Mouse (Mus musculus) layer of hippocampus, adult 8-10 months (tissue): ENCODE results near the gene Smg5. TPM values are rescaled to one million over a fixed set of nuclear protein-coding genes. Genes with fewer than 3 reads are reported as not detected.

Experiments used
- DNase-seq, 2 experiments: peaks; one replicate each; pipeline ENCODE4 v3.0.0; 2022; ENCODE audit warnings: low spot score in 2 of 2
- total RNA-seq, 4 experiments: library from RNA; stranded (reverse); gene quantifications; 2 replicates each; pipeline ENCODE4 v1.2.4; 2022

The Smg5 gene
- total RNA-seq, 4 experiments from 2014 or later = 68.5 to 94.9 (median 74.2) TPM

DNA sequence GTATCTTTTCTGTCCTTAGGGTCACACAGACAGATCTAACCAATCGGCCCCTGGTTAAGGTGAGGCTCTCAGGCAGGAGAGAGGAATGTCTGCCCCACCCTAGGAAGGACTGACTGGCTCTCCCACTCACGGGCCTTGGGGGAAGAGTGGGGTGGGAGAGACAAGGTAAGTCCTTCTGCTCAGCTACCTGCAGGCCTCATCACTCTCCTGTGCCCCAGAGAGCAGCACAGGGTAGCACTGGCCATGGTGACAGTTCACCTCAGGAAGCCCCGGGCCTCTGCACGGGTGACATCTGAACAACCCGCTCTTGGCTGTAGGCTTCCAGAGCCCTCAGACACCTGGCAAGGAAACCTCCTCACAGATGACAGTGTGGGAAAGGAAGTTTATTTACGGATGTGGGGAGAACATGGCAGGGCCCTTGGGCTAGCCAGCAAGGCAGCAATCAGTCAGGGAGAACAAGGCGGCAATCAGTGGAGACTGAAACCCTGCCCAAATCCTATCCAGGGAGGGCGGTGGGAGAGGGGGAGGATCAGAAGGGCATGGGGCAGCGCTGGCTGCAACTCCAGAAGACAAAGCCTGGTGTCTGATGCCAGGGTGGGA is 57.8 kb downstream of the Smg5 start:
- DNase-seq = no peak

DNA sequence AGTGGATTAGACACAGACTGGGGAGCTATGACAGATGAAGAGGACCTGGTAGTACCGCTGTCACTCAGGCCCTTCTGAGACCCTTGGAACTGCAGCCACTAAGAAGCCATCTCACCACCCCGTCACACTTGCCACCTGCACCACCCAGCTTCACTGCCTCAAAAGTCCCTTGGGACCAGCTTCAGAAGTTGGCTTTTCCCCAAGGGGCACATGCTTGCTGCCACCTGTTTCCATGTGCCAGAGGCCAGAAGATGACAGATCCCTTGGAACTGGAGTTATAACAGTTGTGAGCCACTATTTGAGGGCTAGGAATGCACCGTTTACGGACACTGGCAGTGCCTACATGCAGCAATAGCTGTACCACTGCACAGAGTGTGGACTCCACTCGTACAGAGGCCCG is 59.2 kb downstream of the Smg5 start:
- no peak for DNase-seq

DNA sequence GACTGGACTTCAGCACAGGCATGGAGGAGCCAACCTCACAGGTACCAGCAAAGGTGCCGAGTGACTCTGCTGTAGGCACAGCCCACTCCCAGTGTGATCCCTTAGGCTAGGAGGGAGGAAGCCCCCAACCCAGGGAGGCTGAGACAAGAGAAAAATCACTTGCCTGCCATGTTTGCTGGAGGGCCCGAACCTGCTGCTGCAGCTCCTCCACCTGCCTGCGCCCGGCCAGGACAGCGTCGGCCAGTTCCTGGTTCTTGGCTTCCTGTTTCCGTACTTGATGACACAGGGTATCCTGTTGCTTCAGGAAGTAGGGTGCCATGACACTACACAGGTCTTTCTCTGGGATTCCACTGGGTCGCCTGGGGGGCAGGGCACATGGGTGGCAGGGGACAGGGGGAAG is 59.7 kb downstream of the Smg5 start:
- DNase-seq = no peak

DNA sequence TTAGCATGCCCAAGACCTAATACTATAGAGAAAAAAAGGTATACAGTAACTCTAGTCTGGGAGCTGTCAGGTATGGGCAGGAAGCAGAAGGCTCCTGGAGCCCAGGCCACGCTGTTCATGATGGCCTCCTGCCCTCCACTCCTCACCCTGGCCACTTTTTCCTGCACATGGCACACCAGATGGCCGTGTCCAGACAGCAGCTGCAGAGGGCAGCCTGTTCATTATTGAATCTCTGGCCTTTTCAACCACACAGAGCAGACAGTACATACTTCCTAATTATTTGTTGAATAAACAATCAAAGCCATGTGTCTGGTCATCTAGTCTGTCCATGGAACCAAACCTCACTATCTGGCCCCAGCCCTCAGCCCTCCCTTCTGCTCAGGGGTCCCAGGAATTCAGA is 62.6 kb downstream of the Smg5 start:
- DNase-seq = no peak

DNA sequence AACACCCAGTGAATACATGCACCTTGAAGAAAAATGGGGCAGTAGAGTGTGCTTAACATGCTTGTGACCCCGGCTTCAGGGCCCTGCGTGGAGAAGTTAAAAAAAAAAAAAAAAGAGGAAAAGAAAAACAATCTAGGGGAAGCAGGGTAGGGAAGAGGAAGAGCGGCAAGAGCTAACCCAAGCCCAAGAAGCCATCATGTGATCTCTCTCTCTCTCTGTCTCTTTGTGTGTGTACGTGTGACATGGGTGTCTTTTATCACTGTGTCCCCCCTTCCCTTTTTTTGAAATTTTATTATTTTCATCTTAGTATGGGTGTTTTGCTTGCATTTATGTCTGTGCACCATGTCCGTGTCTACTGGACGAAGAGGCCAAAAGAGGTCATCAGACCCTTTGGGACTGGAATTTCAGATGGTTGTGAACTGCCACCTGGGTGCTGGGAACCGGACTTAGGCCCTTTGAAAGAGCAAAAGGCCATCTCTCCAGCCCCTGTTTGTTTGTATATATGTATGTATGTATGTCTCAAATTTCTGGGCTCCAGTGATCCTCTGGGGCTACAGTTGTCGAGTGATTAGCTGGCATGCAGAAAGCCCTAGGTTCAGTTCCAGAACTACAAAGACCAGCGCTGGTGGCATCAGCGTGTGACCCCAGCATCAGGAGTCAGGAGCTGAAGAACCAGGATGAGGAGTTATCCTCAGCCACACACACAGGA is 67.6 kb downstream of the Smg5 start:
- no peak for DNase-seq

DNA sequence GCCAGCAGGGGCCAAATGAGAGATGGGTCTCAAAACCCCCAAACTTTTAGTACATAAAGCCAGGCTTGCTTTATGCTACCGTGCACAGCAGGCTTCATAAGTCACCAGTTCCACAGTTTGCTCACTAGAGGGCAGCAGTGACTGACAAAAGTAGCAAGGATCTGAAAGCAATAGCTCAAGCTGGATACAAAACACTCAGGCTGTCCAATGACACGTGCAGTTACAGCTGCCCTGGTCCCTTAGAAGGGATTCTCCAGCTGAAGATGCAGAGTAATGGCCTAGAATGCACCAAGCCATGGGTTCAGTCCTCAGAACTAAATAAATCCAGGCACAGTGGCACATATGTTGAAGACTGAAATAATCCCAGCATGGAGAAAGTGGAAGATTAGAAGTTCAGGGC is 71.0 kb downstream of the Smg5 start:
- peak; percentile 54 to 71 for DNase-seq

DNA sequence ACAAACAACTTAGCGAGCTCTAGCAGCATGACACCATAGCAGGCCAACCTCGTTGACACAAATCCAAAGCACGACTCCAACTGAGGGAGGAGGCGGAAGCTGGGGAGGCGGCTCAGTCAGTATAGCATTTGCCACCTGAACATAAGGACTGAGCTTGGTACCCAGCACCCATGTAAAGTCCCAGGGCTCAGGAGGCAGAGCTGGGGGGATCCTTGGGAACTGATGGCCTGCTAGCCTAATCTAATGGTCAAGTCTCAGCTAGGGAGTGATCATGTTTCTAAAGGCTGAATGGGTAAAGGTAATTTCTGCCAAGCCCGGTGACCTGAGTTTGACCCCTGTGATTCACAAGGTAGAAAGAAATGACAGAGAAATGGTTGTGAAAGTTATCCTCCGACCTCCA is 71.5 kb downstream of the Smg5 start:
- DNase-seq = no peak

DNA sequence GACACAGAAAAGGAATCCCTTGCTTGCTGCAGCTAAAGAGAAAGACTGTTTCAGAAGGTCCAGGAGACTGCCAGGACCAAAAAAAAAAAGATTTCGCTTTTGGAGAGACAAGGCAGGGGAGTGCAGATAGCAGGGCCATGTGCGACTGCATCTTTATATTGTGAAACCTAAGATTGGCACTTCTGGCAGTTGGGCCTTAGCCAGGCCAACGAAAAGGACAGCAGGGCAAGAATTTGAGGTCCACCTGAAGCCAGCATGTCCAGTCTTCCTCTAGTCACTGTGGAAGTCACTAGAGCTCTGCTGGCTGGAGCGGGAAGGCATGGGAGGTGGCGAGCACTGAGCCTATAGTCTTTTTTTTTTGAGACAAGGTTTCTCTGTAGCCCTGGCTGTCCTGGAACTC is 72.9 kb downstream of the Smg5 start:
- DNase-seq = no peak

DNA sequence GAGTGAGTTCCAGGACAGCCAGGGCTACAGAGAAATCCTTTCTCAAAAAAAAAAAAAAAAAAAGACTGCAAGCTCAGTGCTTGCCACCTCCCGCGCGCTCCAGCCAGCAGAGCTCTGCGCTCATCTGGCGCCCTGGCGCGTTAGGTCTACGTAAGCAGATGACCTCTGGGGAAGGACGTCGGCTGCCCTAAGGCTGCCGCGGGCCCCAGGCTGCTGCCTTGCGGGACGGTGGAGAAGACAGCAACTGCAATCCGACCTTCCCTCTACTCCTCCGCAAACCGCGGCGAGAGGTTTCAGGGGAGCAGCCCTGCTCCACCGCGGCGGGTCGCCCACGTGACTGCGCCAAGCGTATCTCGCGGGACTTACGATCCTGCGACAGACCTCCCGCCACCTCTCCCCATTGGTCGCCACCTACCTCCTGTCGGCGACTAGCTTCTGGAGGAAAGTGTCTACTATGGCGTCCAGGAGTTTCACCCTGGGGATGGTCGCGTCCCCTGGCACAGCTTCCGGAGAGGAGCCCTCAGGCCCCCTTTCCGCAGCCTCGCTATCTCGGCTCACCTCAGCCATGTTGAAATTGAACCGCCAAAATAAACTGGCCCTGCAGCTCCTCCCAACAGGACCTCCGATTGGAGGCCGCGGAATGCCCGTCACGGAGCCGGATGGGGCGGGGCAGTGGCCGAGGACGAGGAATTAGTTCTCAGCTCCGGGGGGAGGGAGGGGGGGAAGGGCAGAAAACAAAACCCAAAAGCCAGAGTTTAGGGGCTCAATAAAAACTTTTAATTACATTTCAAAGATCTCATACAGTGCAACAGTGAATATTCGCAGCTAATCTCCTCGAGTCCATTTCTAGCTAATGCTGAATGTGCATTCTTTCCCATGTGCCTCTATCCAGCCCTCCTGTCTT is 73.9 kb downstream of the Smg5 start, which contains the start of gene Pmf1:
Gene Pmf1 (minus strand): TSS at position 591 of the 904 bp plus-strand sequence.
- DNase-seq = peak; percentile 87

DNA sequence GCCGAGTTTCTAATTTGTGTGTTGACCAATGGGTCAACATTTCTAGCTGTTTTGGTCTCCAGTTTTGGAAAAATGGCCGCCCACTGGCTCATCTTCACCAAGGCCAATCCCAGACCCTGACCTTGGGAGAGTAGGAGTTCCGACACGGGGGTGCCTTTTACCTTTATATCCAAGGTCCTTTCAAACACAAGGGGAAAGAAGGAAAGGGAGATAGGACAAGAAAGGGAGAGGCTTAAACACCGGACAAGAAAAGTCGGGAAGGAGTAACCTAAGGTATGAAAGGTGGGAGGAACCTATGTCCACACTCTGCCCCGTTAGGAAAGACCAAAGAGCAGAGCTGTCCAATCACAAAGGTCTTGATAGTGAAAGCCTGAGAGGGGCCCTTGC is 74.6 kb downstream of the Smg5 start:
- DNase-seq = no peak

DNA sequence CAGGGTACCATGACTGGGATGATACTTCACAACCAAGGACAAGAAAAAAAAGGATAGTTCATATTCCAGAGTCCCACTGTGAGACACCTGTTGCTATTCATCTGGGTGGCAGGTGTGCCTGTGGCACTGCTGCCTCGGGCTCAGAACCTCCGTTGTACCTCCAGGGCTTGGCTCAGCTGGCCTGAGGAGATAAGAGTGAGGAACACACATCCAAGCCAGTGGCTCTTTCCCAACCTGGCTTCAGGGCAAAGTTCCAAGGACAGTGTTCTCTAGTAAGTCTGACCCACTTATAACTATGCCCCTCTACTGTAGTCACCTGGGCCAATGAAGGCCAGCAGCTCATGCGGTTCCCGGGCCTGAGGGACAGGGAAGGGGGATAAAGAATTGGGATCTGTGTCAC is 75.6 kb downstream of the Smg5 start:
- DNase-seq = no peak

Other genes starting within 250 kb of the Smg5 start
- gene Mef2d, start 193.9 kb upstream of the Smg5 start, total RNA-seq = 100 to 1,000 TPM; 189 to 206 (median 196) TPM
- gene Rhbg, start 81.6 kb upstream of the Smg5 start, total RNA-seq = not detected
- gene Gm38392, start 49.0 kb upstream of the Smg5 start, total RNA-seq = under 1 TPM in 2 of 4 experiments, not detected in 2; 0.45 to 0.54 TPM
- 1 to 10 TPM; 4.0 to 7.0 (median 4.4) TPM for gene Tsacc, start 39.3 kb upstream of the Smg5 start, total RNA-seq
- gene Cct3, start 39.1 kb upstream of the Smg5 start, total RNA-seq = 100 to 1,000 TPM; 172 to 207 (median 187) TPM
- gene Glmp, start 11.2 kb upstream of the Smg5 start, total RNA-seq = 100 to 1,000 TPM in 2 of 4 experiments, 10 to 100 TPM in 2; 92.1 to 138 (median 99.4) TPM
- gene Tmem79, start 112 bp upstream of the Smg5 start, total RNA-seq = 1 to 10 TPM; 1.3 to 2.7 (median 1.7) TPM
- gene Paqr6, start 28.3 kb downstream of the Smg5 start, total RNA-seq = 10 to 100 TPM; 16.8 to 25.2 (median 19.3) TPM
- gene Bglap3, start 36.5 kb downstream of the Smg5 start, total RNA-seq = 1 to 10 TPM; 1.0 to 2.5 (median 2.0) TPM
- gene Bglap2, start 42.4 kb downstream of the Smg5 start, total RNA-seq = 1 to 10 TPM in 2 of 4 experiments, not detected in 2; 1.6 to 2.8 TPM
- gene Bglap, start 48.2 kb downstream of the Smg5 start, total RNA-seq = 1 to 10 TPM in 1 of 4 experiments, not detected in 3; 1.3 TPM
- 1 to 10 TPM; 5.5 to 8.3 (median 6.0) TPM for gene Pmf1, start 74.1 kb downstream of the Smg5 start, total RNA-seq
- 10 to 100 TPM; 66.0 to 72.8 (median 68.6) TPM for gene Slc25a44, start 88.9 kb downstream of the Smg5 start, total RNA-seq
- 10 to 100 TPM; 43.0 to 52.1 (median 50.8) TPM for gene Sema4a, start 124.9 kb downstream of the Smg5 start, total RNA-seq
- 10 to 100 TPM; 38.0 to 45.6 (median 40.2) TPM for gene Lmna, start 173.7 kb downstream of the Smg5 start, total RNA-seq
- 1 to 10 TPM; 2.4 to 2.8 (median 2.6) TPM for gene Mex3a, start 196.1 kb downstream of the Smg5 start, total RNA-seq
- gene Rab25, start 212.0 kb downstream of the Smg5 start, total RNA-seq = 1 to 10 TPM in 1 of 4 experiments, not detected in 3; 1.5 TPM
- gene Lamtor2, start 216.8 kb downstream of the Smg5 start, total RNA-seq = 100 to 1,000 TPM in 3 of 4 experiments, 10 to 100 TPM in 1; 89.2 to 111 (median 106) TPM
- gene Ubqln4, start 217.5 kb downstream of the Smg5 start, total RNA-seq = 100 to 1,000 TPM in 2 of 4 experiments, 10 to 100 TPM in 2; 96.1 to 118 (median 107) TPM
- 10 to 100 TPM; 86.4 to 96.0 (median 90.1) TPM for gene Ssr2, start 239.6 kb downstream of the Smg5 start, total RNA-seq